ENCODE assay signal across 19 mouse cellular contexts in the genomic region with DNA sequence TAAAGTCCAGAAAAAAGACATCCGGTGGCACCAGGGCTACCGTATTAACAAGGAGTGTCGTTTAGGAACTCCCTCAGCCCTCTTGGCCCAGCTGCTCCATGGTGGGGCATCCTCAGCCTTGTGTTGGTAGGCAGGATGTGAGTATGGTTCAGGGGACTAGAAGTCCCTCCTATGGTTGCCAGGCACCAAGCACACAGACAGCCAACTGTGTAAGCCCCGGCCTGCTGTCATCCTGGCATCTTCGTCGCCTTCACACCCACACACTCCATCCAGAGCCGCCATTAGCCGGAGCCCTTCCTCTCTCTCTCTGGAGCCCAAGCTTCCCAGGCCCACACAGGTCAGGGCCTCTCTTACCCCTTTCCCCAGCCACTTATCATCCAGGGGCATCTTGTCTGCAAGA.
A peak's percentile ranks its signal among the peaks of the same experiment; 100 is the strongest.
DNase-seq lines count a peak whose midpoint lies in the region; TF ChIP-seq lines count a peak whose summit lies in the region.
"Had no signal": no experiment of that assay in that cellular context is flagged by ENCODE, and none has a peak within 500 bp of the region (broad histone marks: within the 10 kb centered on the region; RNA-seq: fewer than 3 reads in every experiment).

No protein-coding gene starts in this region.

- DNase-seq in heart, adult 11 months = peak; percentile 70
- no peak for DNase-seq in heart, adult 18-20 months
- DNase-seq in layer of hippocampus, adult 2 months (ENCODE audit: low spot score in 2 of 2) = peak; percentile 62 to 63
- DNase-seq in layer of hippocampus, adult 9-10 months (ENCODE audit: low spot score) = no peak
- DNase-seq in layer of hippocampus, adult 9-11 months = peak; percentile 76
- no peak for DNase-seq in layer of hippocampus, postnatal 10 days (ENCODE audit: low spot score in 2 of 2)
- peak; percentile 50 for DNase-seq in brain, adult 2 months (ENCODE audit: low read depth, low spot score)
- DNase-seq: adrenal gland, adult 8-10 months; adrenal gland, postnatal 14 days; adrenal gland, postnatal 36 days; B cell, adult 2 months; cerebellum, adult 11-12 months; cerebellum, adult 2 months; cerebellum, adult 9-10 months; cerebellum, postnatal 25 days had no signal

- TF ChIP-seq CTCF in layer of hippocampus, adult 2 months (conservative IDR thresholded peaks at IDR 0.05) = no peak

- no peak overlapping the region for H3K4me3 ChIP-seq in layer of hippocampus, adult 2 months
- H3K4me3 ChIP-seq: embryonic facial prominence, embryonic 10.5 days; embryonic facial prominence, embryonic 12.5 days; forebrain, embryonic 13.5 days; forebrain, embryonic 15.5 days had no signal

- peak overlapping the region; percentile 89 for H3K27ac ChIP-seq in layer of hippocampus, adult 2 months
- H3K27ac ChIP-seq: embryonic facial prominence, embryonic 10.5 days; embryonic facial prominence, embryonic 12.5 days; forebrain, embryonic 13.5 days; forebrain, embryonic 15.5 days had no signal

Comparison
In these comparisons a context has a peak if more than half of its experiments do, and no peak if none do; other contexts are left out.
1. DNase-seq: peak in heart, adult 11 months (single experiment), layer of hippocampus, adult 2 months (2 of 2), layer of hippocampus, adult 9-11 months (single experiment) and brain, adult 2 months (single experiment); none in heart, adult 18-20 months (0 of 2), layer of hippocampus, adult 9-10 months (single experiment) and layer of hippocampus, postnatal 10 days (0 of 2).